Mouse (Mus musculus) kidney, adult 8-10 months (tissue): ENCODE measurements around the gene Mefv.
A peak's percentile ranks its signal among the peaks of the same experiment; 100 is the strongest.
"Not testable (repeated sequence)": the region's sequence is repeated elsewhere in the genome, so short reads cannot be mapped to it uniquely, and the experiment has no call there.

Experiments used
- DNase-seq, 2 experiments: peaks; one replicate each; pipeline ENCODE4 v3.0.0; 2022

The Mefv gene

GRCm38 (mm10) chr16:3717980-3718379 is at the start of gene Mefv:
Gene Mefv, minus strand, starts transcription at chr16:3718097.
- no peak for DNase-seq

DNA sequence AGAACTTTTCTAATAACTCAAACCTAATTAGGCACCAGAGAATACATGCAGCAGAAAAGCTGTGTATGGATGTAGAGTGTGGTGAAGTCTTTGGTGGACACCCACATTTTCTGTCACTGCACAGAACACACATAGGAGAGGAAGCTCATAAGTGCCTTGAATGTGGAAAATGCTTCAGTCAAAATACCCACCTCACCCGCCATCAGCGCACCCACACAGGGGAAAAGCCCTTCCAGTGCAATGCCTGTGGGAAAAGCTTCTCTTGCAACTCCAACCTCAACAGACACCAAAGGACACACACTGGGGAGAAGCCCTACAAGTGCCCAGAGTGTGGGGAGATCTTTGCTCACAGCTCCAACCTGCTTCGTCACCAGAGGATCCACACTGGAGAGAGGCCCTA is 31.1 kb upstream of the Mefv start:
- no peak for DNase-seq

DNA sequence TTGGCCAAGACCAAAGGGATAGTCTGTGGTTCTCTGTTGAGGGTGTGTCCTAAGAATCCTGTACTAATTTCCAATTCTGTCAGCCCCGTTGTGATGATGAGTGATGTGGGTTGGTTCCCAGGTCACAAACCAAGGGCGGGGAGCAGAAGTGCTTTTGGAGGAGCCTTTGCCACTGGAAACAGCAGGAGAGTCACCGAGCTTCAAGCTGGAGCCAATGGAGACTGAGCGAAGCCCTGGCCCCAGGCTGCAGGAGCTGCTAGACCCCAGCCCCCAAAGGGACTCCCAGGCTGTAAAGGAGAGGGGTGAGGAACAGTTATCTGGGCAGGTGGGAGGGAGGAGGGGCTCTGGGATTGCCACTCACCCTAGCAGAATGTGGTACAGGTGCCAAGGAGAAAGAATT is 27.8 kb upstream of the Mefv start:
- DNase-seq, result no peak

DNA sequence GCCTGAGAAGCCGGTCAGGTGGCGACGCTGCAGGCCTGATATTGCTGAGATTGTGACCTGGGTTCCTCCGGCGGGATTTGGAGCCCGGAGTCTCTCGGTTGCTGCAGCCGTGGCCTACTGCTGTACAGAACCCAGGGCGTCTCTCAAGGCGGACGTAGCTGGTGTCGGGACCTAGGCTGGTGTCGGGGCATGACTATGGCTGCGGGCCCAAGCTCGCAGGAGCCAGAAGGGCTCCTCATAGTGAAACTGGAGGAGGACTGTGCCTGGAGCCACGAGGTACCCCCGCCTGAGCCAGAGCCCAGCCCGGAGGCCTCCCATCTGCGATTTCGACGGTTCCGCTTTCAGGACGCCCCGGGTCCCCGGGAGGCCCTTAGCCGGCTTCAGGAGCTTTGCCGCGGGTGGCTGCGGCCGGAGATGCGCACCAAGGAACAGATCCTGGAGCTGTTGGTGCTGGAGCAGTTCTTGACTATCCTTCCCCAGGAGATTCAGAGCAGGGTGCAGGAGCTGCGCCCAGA is 26.3 kb upstream of the Mefv start:
- no peak for DNase-seq

- peak; percentile 93 to 96 for DNase-seq
Observed at GRCm38 (mm10) chr16:3743503-3744185, 25.7 kb upstream of the Mefv start, which contains the start of gene Zfp263. Gene Zfp263, plus strand, starts transcription at chr16:3744093.

DNA sequence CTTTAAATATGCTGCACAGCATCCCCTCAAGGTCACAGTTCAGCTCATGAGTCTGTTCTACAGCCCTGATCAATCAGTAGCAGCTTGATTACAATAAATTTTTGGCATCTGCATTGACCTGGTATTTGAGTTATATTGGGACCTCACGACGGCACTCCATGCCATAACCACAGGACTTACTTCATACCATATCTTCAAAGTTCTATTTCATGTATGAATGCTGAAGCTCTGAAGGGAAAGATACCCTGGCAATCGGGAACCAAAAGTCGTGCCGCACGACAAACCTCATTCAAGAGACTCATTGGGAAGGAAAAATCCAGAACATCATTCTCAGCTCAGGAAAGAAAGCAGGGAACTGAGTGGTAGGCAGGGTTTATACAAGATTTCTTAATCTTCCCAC is 24.6 kb upstream of the Mefv start:
- no peak for DNase-seq

DNA sequence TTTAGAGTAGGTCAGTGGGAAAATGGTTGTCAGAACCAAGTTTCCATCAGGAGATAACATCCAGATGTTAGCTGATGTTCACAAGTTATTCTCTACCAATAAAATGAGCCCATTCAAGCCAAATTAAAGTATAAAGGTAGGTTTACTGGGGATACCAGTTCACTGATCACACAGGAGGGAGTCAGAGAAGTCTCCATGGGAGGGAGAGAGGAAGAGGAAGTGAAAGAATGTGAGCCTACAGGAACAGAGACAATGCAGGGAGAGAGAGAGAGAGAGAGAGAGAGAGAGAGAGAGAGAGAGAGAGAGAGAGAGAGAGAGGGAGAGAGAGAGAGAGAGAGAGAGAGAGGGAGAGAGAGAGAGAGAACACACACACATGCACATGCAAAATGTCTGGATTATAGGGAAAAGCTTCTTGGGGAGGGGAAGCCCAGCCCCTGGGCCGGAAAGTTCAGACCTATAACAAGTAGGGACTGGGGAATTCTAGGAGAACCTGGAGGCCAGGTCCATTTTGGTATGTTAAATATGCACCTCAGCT is 15.4 kb upstream of the Mefv start:
- DNase-seq, result no peak

GRCm38 (mm10) chr16:3732612-3733011 is 14.7 kb upstream of the Mefv start:
- DNase-seq, result no peak

GRCm38 (mm10) chr16:3727980-3728720 is 10.3 kb upstream of the Mefv start:
- DNase-seq, result no peak

GRCm38 (mm10) chr16:3723231-3723630 is 5.3 kb upstream of the Mefv start:
- DNase-seq, result no peak

- DNase-seq, result no peak
Observed at GRCm38 (mm10) chr16:3714731-3715130, 3.2 kb downstream of the Mefv start.

DNA sequence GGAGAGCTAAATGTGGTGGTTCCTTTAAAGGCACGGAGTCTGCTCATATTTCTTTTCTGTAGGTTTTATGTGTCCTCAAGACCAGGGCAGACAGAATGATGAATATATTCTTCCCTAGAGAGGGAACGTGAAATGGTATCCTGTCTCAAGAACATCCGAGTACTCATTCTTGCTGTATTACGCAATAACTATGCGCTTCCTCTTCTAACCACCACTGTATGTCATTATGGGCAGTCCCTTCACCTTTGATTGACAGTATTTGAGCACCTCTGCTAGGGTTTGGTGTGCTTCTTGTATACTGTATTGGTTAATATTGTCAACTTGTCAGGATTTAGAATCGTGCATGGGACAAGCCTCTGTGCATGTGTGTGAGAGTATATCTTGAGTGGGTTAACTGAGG is 11.2 kb downstream of the Mefv start:
- no peak for DNase-seq

- DNase-seq, result no peak
Observed at GRCm38 (mm10) chr16:3700893-3701292, 17.0 kb downstream of the Mefv start.

GRCm38 (mm10) chr16:3699281-3699680 is 18.6 kb downstream of the Mefv start:
- no peak for DNase-seq

- not testable (repeated sequence) for DNase-seq
Observed at GRCm38 (mm10) chr16:3689608-3690007, 28.3 kb downstream of the Mefv start.
